Mouse (Mus musculus) activated CD4-positive, CD25-positive, alpha-beta regulatory T cell, adult 9 weeks (primary cell): ENCODE results near the gene Tcf7l2. TPM values are rescaled to one million over a fixed set of nuclear protein-coding genes. Genes with fewer than 3 reads are reported as not detected.

Experiments
- polyA plus RNA-seq: library from polyadenylated mRNA; unstranded; fragments of 100-300 nt; shearing (Covaris generic); gene quantifications from one replicate; pipeline ENCODE4 v1.2.1, GENCODE M21; 2017

Tcf7l2 gene
- 1.5 TPM for polyA plus RNA-seq

GRCm38 (mm10) chr19:55741439-55741928 lies at the start of gene Tcf7l2:
Gene Tcf7l2 (plus strand): TSS chr19:55741820.

